Mouse (Mus musculus) limb, embryonic 12.5 days (tissue): Measurements from ENCODE around the gene Mup10. TPM values are rescaled to one million over a fixed set of nuclear protein-coding genes. Genes with fewer than 3 reads are reported as not detected.
"Not testable (repeated sequence)": the region's sequence is repeated elsewhere in the genome, so short reads cannot be mapped to it uniquely, and the experiment has no call there.

Source experiments
- ATAC-seq: fragments of 200-750 bp; cut with Nextera tagmentation; 2 replicates; pipeline ENCODE4 v1.8.0; 2017; ENCODE audit warnings: low read depth, moderate TSS enrichment; ENCODE audit not compliant: insufficient number of reproducible peaks, insufficient read depth, low FRiP score, low TSS enrichment
- H3K27ac ChIP-seq: fragments of 300-500 bp; sonication (generic); 2 replicates; pipeline ENCODE4 v1.5.1; 2016; ENCODE audit warnings: mild to moderate bottlenecking, moderate library complexity
- H3K27me3 ChIP-seq: fragments of 300-500 bp; sonication (generic); 2 replicates; pipeline ENCODE4 v1.6.1; 2016; ENCODE audit warnings: mild to moderate bottlenecking, moderate library complexity
- H3K36me3 ChIP-seq: fragments of 300-500 bp; sonication (generic); 2 replicates; pipeline ENCODE4 v1.6.1; 2016; ENCODE audit warnings: mild to moderate bottlenecking, moderate library complexity
- H3K4me1 ChIP-seq: fragments of 300-500 bp; sonication (generic); replicated peaks from 2 replicates; pipeline ENCODE4 v1.6.1; 2016
- H3K4me2 ChIP-seq: fragments of 300-500 bp; sonication (generic); 2 replicates; pipeline ENCODE4 v1.6.1; 2016; ENCODE audit warnings: mild to moderate bottlenecking, moderate library complexity
- H3K4me3 ChIP-seq: fragments of 300-500 bp; sonication (generic); replicated peaks from 2 replicates; pipeline ENCODE4 v1.5.1; 2016; ENCODE audit warnings: mild to moderate bottlenecking
- H3K9ac ChIP-seq: fragments of 300-500 bp; sonication (generic); replicated peaks from 2 replicates; pipeline ENCODE4 v1.6.1; 2016; ENCODE audit warnings: mild to moderate bottlenecking, moderate library complexity
- H3K9me3 ChIP-seq: fragments of 300-500 bp; sonication (generic); 2 replicates; pipeline ENCODE4 v1.6.1; 2016; ENCODE audit warnings: mild to moderate bottlenecking, moderate library complexity
- WGBS: fragments of 180-500 bp; shearing (Covaris S2); methylation state at CpG from one replicate; pipeline ENCODE4 v1.1.7; 2016; 5-methylcytosine and 5-hydroxymethylcytosine counted together
- polyA plus RNA-seq: library from polyadenylated mRNA; unstranded; fragments of >200 nt; fragmentation: Nextera tagmentation; extraction: Ambion mirVana; gene quantifications from 2 replicates; pipeline ENCODE4 v1.2.1, GENCODE M21; 2016

The Mup10 gene
- 0.58 TPM in 1 of 2 replicates, not detected in the other for polyA plus RNA-seq

- H3K4me3 ChIP-seq, H3K27me3 ChIP-seq, H3K9ac ChIP-seq, H3K36me3 ChIP-seq, H3K27ac ChIP-seq, H3K4me2 ChIP-seq, ATAC-seq, H3K4me1 ChIP-seq, H3K9me3 ChIP-seq: not testable (repeated sequence)
- 86% methylated on average over 2 of the region's 2 CpGs for WGBS
Measured at GRCm38 (mm10) chr4:60582099-60582498, at the start of gene Mup10. Gene Mup10, minus strand, starts transcription at chr4:60582199.

Other genes with a start within 250 kb of the Mup10 start
- 0.33 TPM in 1 of 2 replicates, not detected in the other for gene Mup9, start 160.2 kb downstream of the Mup10 start, polyA plus RNA-seq
- not detected in 2 replicates for gene Mup1, start 80.2 kb downstream of the Mup10 start, polyA plus RNA-seq
- not detected in 2 replicates for gene Mup11, start 80.2 kb upstream of the Mup10 start, polyA plus RNA-seq
- not detected in 2 replicates for gene Mup12, start 159.1 kb upstream of the Mup10 start, polyA plus RNA-seq
- 0.48 and 0.70 TPM in 2 replicates for gene Mup22, start 239.3 kb upstream of the Mup10 start, polyA plus RNA-seq